Mouse (Mus musculus): ENCODE results near the gene Id4.

Gene Id4

DNA sequence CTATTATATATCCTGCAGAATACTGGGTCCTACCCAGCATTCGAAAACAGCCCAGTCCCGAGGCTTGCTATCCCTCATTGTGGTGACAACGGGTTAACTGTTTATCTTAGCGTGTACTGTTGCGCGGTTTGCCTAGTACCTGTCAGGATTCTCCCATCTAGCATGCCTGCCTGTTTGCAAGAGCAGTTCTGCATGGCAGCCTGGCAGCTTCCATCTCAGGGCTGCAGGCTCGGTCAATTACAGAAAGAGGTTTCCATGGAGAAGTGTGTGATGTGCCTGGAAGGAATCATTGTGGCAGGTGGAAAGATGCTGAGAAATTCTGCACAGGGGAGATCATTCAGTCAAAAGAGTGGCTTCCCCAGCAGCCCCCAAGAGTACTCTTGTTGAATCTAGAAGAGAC is 16.0 kb downstream of the Id4 start:
- POLR2A ChIA-PET, result interaction anchor here in 1 of 4 experiments (1.5 kb wide), 1 partner anchor 16 kb away, joined by 5 read pairs; the partner anchor contains the start of gene Id4
- CTCF ChIA-PET, result interaction anchor here in 1 of 4 experiments (0.6 kb wide), 1 partner anchor 176 kb away, joined by 4 read pairs; no protein-coding TSS in a partner anchor

DNA sequence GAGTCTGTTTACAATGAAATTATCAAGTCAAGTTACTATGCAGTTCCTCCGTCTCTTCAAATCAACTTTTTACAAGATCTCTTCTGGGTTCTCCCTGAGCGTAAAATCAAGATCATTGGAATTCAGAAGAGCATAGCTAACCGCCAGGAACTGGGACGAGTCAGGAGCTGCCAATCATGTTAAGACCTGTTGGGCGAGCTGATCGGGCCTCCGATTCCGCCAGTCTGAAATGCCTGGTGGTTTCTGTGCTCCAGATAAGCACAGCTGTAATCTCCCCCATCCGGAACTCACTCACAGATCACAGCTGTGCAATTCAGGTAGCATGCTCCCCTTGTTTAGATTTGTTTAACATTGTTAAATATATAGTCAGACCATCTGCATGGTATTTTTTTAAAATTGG is 23.4 kb downstream of the Id4 start:
- POLR2A ChIA-PET, result no interaction called here
- CTCF ChIA-PET, result interaction anchor here in 1 of 4 experiments (0.7 kb wide), 1 partner anchor 207 kb away, joined by 3 read pairs; no protein-coding TSS in a partner anchor

DNA sequence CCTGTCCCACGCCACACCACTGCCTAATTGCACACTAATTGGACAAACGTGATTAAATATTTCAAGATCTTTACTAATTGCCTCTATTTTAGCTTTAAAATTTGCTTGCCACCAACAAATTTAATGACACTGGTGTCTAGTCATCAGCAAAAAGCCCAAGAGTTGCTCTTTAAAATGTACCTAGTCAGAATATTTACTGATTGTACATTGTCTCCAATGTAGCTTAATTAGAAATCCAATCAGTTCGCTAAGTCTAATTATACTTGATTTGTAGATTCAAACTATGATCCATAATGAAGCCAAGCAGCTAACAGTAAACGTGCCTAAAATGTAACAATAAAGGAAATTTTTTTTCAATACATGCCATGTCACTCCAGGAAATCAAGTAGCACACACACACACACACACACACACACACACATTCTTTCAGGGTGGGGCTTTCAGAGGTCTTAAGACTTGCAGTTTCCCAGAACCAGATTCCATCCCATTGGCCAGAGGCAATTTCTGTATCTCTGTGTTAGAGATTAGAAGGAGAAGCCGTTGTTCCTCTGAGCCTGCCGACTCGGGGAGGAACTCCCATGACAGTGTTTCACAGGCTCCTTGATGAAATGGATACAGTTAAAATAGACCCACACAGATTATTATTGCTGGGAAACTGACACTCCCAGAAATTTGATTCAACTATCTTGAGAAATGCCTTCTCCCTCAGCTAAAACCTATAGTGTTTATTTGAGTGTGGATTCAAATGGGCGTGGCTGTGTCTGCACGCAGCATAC is 24.1 kb downstream of the Id4 start:
- POLR2A ChIA-PET, result no interaction called here
- CTCF ChIA-PET, result interaction anchor here in 1 of 4 experiments (0.7 kb wide), 1 partner anchor 206 kb away, joined by 3 read pairs; no protein-coding TSS in a partner anchor

DNA sequence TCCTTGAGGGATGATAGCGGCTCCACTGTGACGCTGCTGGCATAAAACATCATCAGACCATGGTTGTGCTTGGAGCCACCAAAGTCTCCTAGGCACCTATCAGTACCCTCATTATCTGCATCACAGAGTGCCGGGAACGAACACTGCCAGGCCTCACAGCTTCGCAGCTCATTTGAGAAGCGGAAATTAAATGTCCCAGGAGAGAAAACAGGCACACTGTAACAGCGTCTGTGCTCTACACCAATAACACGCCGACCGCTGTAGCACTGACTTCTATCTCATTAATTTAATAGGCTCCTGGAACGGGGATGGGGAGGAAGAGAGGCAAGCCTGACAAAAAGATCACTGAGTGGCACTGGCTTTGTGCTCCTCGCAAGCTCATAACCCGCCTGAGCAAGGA is 29.4 kb downstream of the Id4 start:
- POLR2A ChIA-PET, result interaction anchor here in 2 of 4 experiments (0.6 to 0.7 kb wide), 3 partner anchors 29 to 1421 kb away, joined by 3 to 6 read pairs (median 3); no protein-coding TSS in a partner anchor
- CTCF ChIA-PET, result interaction anchor here in 3 of 4 experiments (0.6 to 0.7 kb wide), 4 partner anchors 14 to 715 kb away, joined by 3 to 10 read pairs (median 4); no protein-coding TSS in a partner anchor

DNA sequence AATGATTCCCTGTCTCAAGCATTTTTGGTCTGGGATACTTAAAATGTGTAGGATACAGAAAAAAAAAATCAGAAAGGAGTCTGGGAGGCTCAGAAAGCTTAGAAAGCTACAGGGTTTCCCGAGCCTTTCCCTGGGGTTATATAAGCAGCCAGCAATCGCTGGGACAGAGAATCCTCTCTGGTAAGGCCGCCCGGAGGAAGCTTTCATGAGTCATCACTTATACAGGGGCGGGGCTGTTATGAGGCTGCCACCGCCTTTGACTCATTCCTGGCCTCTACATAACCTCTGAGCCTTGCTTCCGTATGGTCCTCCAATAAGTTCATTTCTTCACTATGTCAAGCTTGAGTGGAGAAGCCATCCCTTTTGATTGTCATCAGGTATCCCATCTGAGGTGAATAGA is 53.5 kb downstream of the Id4 start:
- CTCF ChIA-PET, result no interaction called here
- POLR2A ChIA-PET, result interaction anchor here in 1 of 4 experiments (1.0 to 1.7 kb wide), 2 partner anchors 9 to 53 kb away, joined by 3 read pairs; no protein-coding TSS in a partner anchor

Data from embryonic stem cell, embryonic (primary cell).